Mouse (Mus musculus) forebrain, embryonic 11.5 days (tissue): ENCODE measurements around the gene Zfp169. TPM values are rescaled to one million over a fixed set of nuclear protein-coding genes. Genes with fewer than 3 reads are reported as not detected.

Experiments
- ATAC-seq: fragments of 200-750 bp; cut with Nextera tagmentation; replicated peaks from 2 replicates; pipeline ENCODE4 v1.8.0; 2017; ENCODE audit warnings: moderate TSS enrichment; ENCODE audit not compliant: low FRiP score
- DNase-seq: peaks from one replicate; pipeline ENCODE4 v3.0.0-alpha.2; 2017; ENCODE audit warnings: low spot score
- H3K27ac ChIP-seq: fragments of 300-500 bp; sonication (generic); 2 replicates; pipeline ENCODE4 v1.5.1; 2014; ENCODE audit warnings: low read depth, low read length
- H3K27me3 ChIP-seq: fragments of 300-500 bp; sonication (generic); 2 replicates; pipeline ENCODE4 v1.6.1; 2014; ENCODE audit warnings: mild to moderate bottlenecking, low read length, mixed read lengths; ENCODE audit not compliant: control insufficient read depth, insufficient read depth
- H3K36me3 ChIP-seq: fragments of 300-500 bp; sonication (generic); 2 replicates; pipeline ENCODE4 v1.6.1; 2014; ENCODE audit warnings: mild to moderate bottlenecking, low read length, moderate library complexity, mixed read lengths; ENCODE audit not compliant: control insufficient read depth, insufficient read depth
- H3K4me1 ChIP-seq: fragments of 300-500 bp; sonication (generic); replicated peaks from 2 replicates; pipeline ENCODE4 v1.6.1; 2014; ENCODE audit warnings: low read length, mixed read lengths; ENCODE audit not compliant: control insufficient read depth, insufficient read depth
- H3K4me2 ChIP-seq: fragments of 300-500 bp; sonication (generic); 2 replicates; pipeline ENCODE4 v1.6.1; 2014; ENCODE audit warnings: low read depth, mild to moderate bottlenecking, low read length, moderate library complexity, mixed read lengths; ENCODE audit not compliant: severe bottlenecking
- H3K4me3 ChIP-seq: fragments of 300-500 bp; sonication (generic); 2 replicates; pipeline ENCODE4 v1.5.1; 2014; ENCODE audit warnings: low read depth, low read length
- H3K9ac ChIP-seq: fragments of 300-500 bp; sonication (generic); 2 replicates; pipeline ENCODE4 v1.6.1; 2014; ENCODE audit warnings: low read length
- H3K9me3 ChIP-seq: fragments of 300-500 bp; sonication (generic); 2 replicates; pipeline ENCODE4 v1.6.1; 2016; ENCODE audit warnings: low read length, mixed read lengths; ENCODE audit not compliant: control insufficient read depth
- WGBS: fragments of 180-500 bp; shearing (Covaris S2); extraction: QIAGEN DNeasy Blood & Tissue Kit; methylation state at CpG from one replicate; pipeline ENCODE4 v1.1.7; 2014; 5-methylcytosine and 5-hydroxymethylcytosine counted together
- polyA plus RNA-seq: library from polyadenylated mRNA; unstranded; fragments of >200 nt; fragmentation: Nextera tagmentation; extraction: Ambion mirVana; gene quantifications from 2 replicates; pipeline ENCODE4 v1.2.1, GENCODE M21; 2014

The Zfp169 gene
- polyA plus RNA-seq, 1 experiment from 2014 or later = 8.9 TPM

GRCm38 (mm10) chr13:48547623-48548022 is 34.4 kb upstream of the Zfp169 start:
- no peak for ATAC-seq
- WGBS = 93% methylated on average over 6 of the region's 6 CpGs
- H3K9me3 ChIP-seq = no peaks in the 10 kb centered on the region
- H3K4me1 ChIP-seq = no peaks in the 10 kb centered on the region; the same call in 1 of the 2 replicates
- no peak overlapping the region for H3K27ac ChIP-seq
- H3K27me3 ChIP-seq = no peaks in the 10 kb centered on the region
- DNase-seq = no peak
- H3K36me3 ChIP-seq = no peaks in the 10 kb centered on the region
- no peak overlapping the region for H3K9ac ChIP-seq
- H3K4me2 ChIP-seq = no peak overlapping the region
- H3K4me3 ChIP-seq = no peak overlapping the region

GRCm38 (mm10) chr13:48546330-48546917 is 33.2 kb upstream of the Zfp169 start:
- ATAC-seq (peak; percentile 98), DNase-seq (peak; percentile 100)
- Histone ChIP-seq H3K4me3 (peak overlapping the region; percentile 95), H3K9ac (peak overlapping the region; percentile 100), H3K4me1 (no peaks in the 10 kb centered on the region; the same call in 1 of the 2 replicates), H3K36me3 (no peaks in the 10 kb centered on the region), H3K27ac (peak overlapping the region; percentile 99), H3K27me3 (no peaks in the 10 kb centered on the region), H3K4me2 (peak overlapping the region; percentile 46), H3K9me3 (no peaks in the 10 kb centered on the region)
- under 1% methylated on average over 71 of the region's 72 CpGs for WGBS

- H3K9ac ChIP-seq = peak overlapping the region; percentile 100
- H3K36me3 ChIP-seq = no peaks in the 10 kb centered on the region
- H3K9me3 ChIP-seq = no peaks in the 10 kb centered on the region
- ATAC-seq (peak; percentile 87), DNase-seq (peak; percentile 99)
- no peaks in the 10 kb centered on the region; the same call in 1 of the 2 replicates for H3K4me1 ChIP-seq
- under 1% methylated on average over 51 of the region's 72 CpGs for WGBS
- no peaks in the 10 kb centered on the region for H3K27me3 ChIP-seq
- H3K4me3 ChIP-seq = peak overlapping the region; percentile 95
- peak overlapping the region; percentile 60 for H3K4me2 ChIP-seq
- H3K27ac ChIP-seq = peak overlapping the region; percentile 99
These were observed 32.4 kb upstream of the Zfp169 start for GRCm38 (mm10) chr13:48545476-48546281.

GRCm38 (mm10) chr13:48544867-48545266 is 31.6 kb upstream of the Zfp169 start:
- Histone ChIP-seq H3K27me3 (no peaks in the 10 kb centered on the region), H3K9me3 (no peaks in the 10 kb centered on the region), H3K4me1 (no peaks in the 10 kb centered on the region; the same call in 1 of the 2 replicates), H3K4me3 (peak overlapping the region; percentile 95), H3K27ac (no peak overlapping the region), H3K9ac (peak overlapping the region; percentile 100; the same call in 1 of the 2 replicates), H3K4me2 (peak overlapping the region; percentile 60), H3K36me3 (no peaks in the 10 kb centered on the region)
- no peak for DNase-seq
- 48% methylated on average over 4 of the region's 4 CpGs for WGBS
- ATAC-seq = no peak

GRCm38 (mm10) chr13:48544391-48544790 is 31.1 kb upstream of the Zfp169 start:
- H3K27me3 ChIP-seq = no peaks in the 10 kb centered on the region
- H3K9me3 ChIP-seq = no peaks in the 10 kb centered on the region
- no peaks in the 10 kb centered on the region; the same call in 1 of the 2 replicates for H3K4me1 ChIP-seq
- peak overlapping the region; percentile 60 for H3K4me2 ChIP-seq
- peak overlapping the region; percentile 95 for H3K4me3 ChIP-seq
- H3K27ac ChIP-seq = no peak overlapping the region
- H3K36me3 ChIP-seq = no peaks in the 10 kb centered on the region
- no peak for ATAC-seq
- no peak for DNase-seq
- no peak overlapping the region for H3K9ac ChIP-seq

GRCm38 (mm10) chr13:48540488-48540887 is 27.2 kb upstream of the Zfp169 start:
- no peaks in the 10 kb centered on the region; the same call in 1 of the 2 replicates for H3K36me3 ChIP-seq
- WGBS = 69% methylated on average over 1 of the region's 1 CpGs
- no peak overlapping the region for H3K9ac ChIP-seq
- H3K9me3 ChIP-seq = no peaks in the 10 kb centered on the region
- ATAC-seq = no peak
- DNase-seq = no peak
- H3K27ac ChIP-seq = no peak overlapping the region
- H3K27me3 ChIP-seq = no peaks in the 10 kb centered on the region
- no peak overlapping the region for H3K4me2 ChIP-seq
- no peak overlapping the region for H3K4me3 ChIP-seq
- no peaks in the 10 kb centered on the region; the same call in 1 of the 2 replicates for H3K4me1 ChIP-seq

- H3K9ac ChIP-seq = no peak overlapping the region
- H3K27me3 ChIP-seq = no peaks in the 10 kb centered on the region
- H3K4me3 ChIP-seq = no peak overlapping the region
- no peaks in the 10 kb centered on the region for H3K9me3 ChIP-seq
- 83% methylated on average over 5 of the region's 5 CpGs for WGBS
- no peak overlapping the region for H3K27ac ChIP-seq
- DNase-seq = no peak
- no peak for ATAC-seq
- no peak overlapping the region for H3K4me2 ChIP-seq
- 0 out of 2 replicates have a peak, but pooled peaks cover under 1% of the 10 kb centered on the region for H3K4me1 ChIP-seq
- H3K36me3 ChIP-seq = no peaks in the 10 kb centered on the region; the same call in 1 of the 2 replicates
These were observed 20.2 kb upstream of the Zfp169 start for GRCm38 (mm10) chr13:48533441-48533840.

GRCm38 (mm10) chr13:48531448-48531847 is 18.2 kb upstream of the Zfp169 start:
- Histone ChIP-seq H3K9me3 (no peaks in the 10 kb centered on the region), H3K27ac (no peak overlapping the region), H3K4me3 (no peak overlapping the region), H3K9ac (no peak overlapping the region), H3K4me2 (no peak overlapping the region), H3K4me1 (0 out of 2 replicates have a peak, but pooled peaks cover 2% of the 10 kb centered on the region), H3K36me3 (no peaks in the 10 kb centered on the region; the same call in 1 of the 2 replicates), H3K27me3 (no peaks in the 10 kb centered on the region)
- 81% methylated on average over 2 of the region's 2 CpGs for WGBS
- ATAC-seq = no peak
- DNase-seq = no peak
